Mouse (Mus musculus): ENCODE measurements around the gene Cd93.

- TF ChIP-seq CTCF (IDR thresholded peaks at IDR 0.05): no peak
- TF ChIP-seq POLR2A (IDR thresholded peaks at IDR 0.05; ENCODE audit: insufficient read depth, low read depth, low read length): no peak
- no peak for TF ChIP-seq EP300 (IDR thresholded peaks at IDR 0.05; ENCODE audit: insufficient read depth, low read depth, low read length)
Measured at GRCm38 (mm10) chr2:148398901-148399685, 44.3 kb downstream of the Cd93 start.

Measured in heart, adult 2 months (tissue).